Mouse (Mus musculus) B cell, adult 2 months (primary cell): ENCODE data around the gene Med1.
A peak's percentile ranks its signal among the peaks of the same experiment; 100 is the strongest.
"Not testable (repeated sequence)": the region's sequence is repeated elsewhere in the genome, so short reads cannot be mapped to it uniquely, and the experiment has no call there.

Source experiments
- DNase-seq, 2 experiments: peaks; one replicate each; pipeline ENCODE4 v3.0.0; 2022

Med1 gene

GRCm38 (mm10) chr11:98192901-98193805 is at the start of gene Med1:
Gene Med1 (minus strand): TSS chr11:98193293.
- DNase-seq, result peak; percentile 90 to 92

GRCm38 (mm10) chr11:98238995-98239394 is 45.9 kb upstream of the Med1 start:
- no peak for DNase-seq

- no peak for DNase-seq
Measured at GRCm38 (mm10) chr11:98238416-98238815, 45.3 kb upstream of the Med1 start.

- no peak for DNase-seq
Measured at GRCm38 (mm10) chr11:98226349-98226748, 33.3 kb upstream of the Med1 start.

- no peak for DNase-seq
Measured at GRCm38 (mm10) chr11:98213311-98213710, 20.2 kb upstream of the Med1 start.

- not testable (repeated sequence) for DNase-seq
Measured at GRCm38 (mm10) chr11:98209661-98210060, 16.6 kb upstream of the Med1 start.

GRCm38 (mm10) chr11:98206281-98206680 is 13.2 kb upstream of the Med1 start:
- DNase-seq, result not testable (repeated sequence)

- no peak for DNase-seq
Measured at GRCm38 (mm10) chr11:98205463-98205862, 12.4 kb upstream of the Med1 start.

- DNase-seq, result peak; percentile 17 to 19
Measured at GRCm38 (mm10) chr11:98203931-98204421, 10.9 kb upstream of the Med1 start.

- DNase-seq, result peak; percentile 39 to 44
Measured at GRCm38 (mm10) chr11:98203351-98203911, 10.3 kb upstream of the Med1 start.

- DNase-seq, result peak; percentile 94 to 97
Measured at GRCm38 (mm10) chr11:98202641-98203350, 9.7 kb upstream of the Med1 start, which contains the start of gene Cdk12. Gene Cdk12 (plus strand): TSS chr11:98203059.

GRCm38 (mm10) chr11:98201791-98202640 is 8.9 kb upstream of the Med1 start:
- DNase-seq, result peak; percentile 62 to 65

GRCm38 (mm10) chr11:98190820-98191219 is 2.3 kb downstream of the Med1 start:
- no peak for DNase-seq

- DNase-seq, result no peak
Measured at GRCm38 (mm10) chr11:98187640-98188395, 5.3 kb downstream of the Med1 start.

- not testable (repeated sequence) for DNase-seq
Measured at GRCm38 (mm10) chr11:98182149-98182548, 10.9 kb downstream of the Med1 start.

- DNase-seq, result no peak
Measured at GRCm38 (mm10) chr11:98168400-98168799, 24.7 kb downstream of the Med1 start.

- no peak for DNase-seq
Measured at GRCm38 (mm10) chr11:98155094-98155493, 38.0 kb downstream of the Med1 start.

GRCm38 (mm10) chr11:98150625-98151156 is 42.4 kb downstream of the Med1 start:
- DNase-seq, result no peak

- DNase-seq, result peak; percentile 82 to 84
Measured at GRCm38 (mm10) chr11:98149786-98150624, 43.1 kb downstream of the Med1 start, which contains the start of gene Fbxl20. Gene Fbxl20 (minus strand): TSS chr11:98150403.

- DNase-seq, result peak; percentile 94 to 95
Measured at GRCm38 (mm10) chr11:98149304-98149750, 43.8 kb downstream of the Med1 start.
